Mouse (Mus musculus) kidney, adult 2 months (tissue): ENCODE measurements around the gene Lect2. TPM values are rescaled to one million over a fixed set of nuclear protein-coding genes. Genes with fewer than 3 reads are reported as not detected.

Source experiments
- DNase-seq: peaks from one replicate; pipeline ENCODE4 v3.0.0; 2021
- H3K27ac ChIP-seq: fragments of 200-500 bp; 2 replicates; pipeline ENCODE4 v1.5.1; 2012; ENCODE audit warnings: low read depth, low read length, control low read depth, inconsistent platforms; ENCODE audit not compliant: insufficient read depth
- H3K27me3 ChIP-seq: fragments of 200-500 bp; replicated peaks from 2 replicates; pipeline ENCODE4 v1.6.1; 2012; ENCODE audit warnings: mild to moderate bottlenecking, moderate library complexity, low read length, inconsistent platforms; ENCODE audit not compliant: control insufficient read depth, insufficient read depth
- H3K36me3 ChIP-seq: fragments of 200-500 bp; 2 replicates; pipeline ENCODE4 v1.6.1; 2012; ENCODE audit warnings: mild to moderate bottlenecking, moderate library complexity, low read length, inconsistent platforms; ENCODE audit not compliant: control insufficient read depth, insufficient read depth
- H3K4me1 ChIP-seq: fragments of 200-500 bp; 2 replicates; pipeline ENCODE4 v1.6.1; 2011; ENCODE audit warnings: low read length; ENCODE audit not compliant: control insufficient read depth, insufficient read depth
- H3K4me3 ChIP-seq: fragments of 200-500 bp; 2 replicates; pipeline ENCODE4 v1.5.1; 2011; ENCODE audit warnings: mild to moderate bottlenecking, low read depth, low read length, control low read depth; ENCODE audit not compliant: insufficient read depth
- CTCF ChIP-seq: fragments of 200-500 bp; conservative IDR thresholded peaks from 2 replicates; pipeline ENCODE4 v1.5.1; 2011; ENCODE audit warnings: low read depth, mild to moderate bottlenecking, control low read depth, low read length, moderate library complexity, mixed read lengths; ENCODE audit not compliant: insufficient read depth, insufficient read length
- POLR2A ChIP-seq: fragments of 200-500 bp; IDR thresholded peaks from one replicate; pipeline ENCODE4 v1.6.1; 2011; ENCODE audit warnings: low read depth, low read length, control low read depth
- WGBS: fragments of 180-500 bp; shearing (Covaris S2); methylation state at CpG from one replicate; pipeline ENCODE4 v1.1.7; 2018; 5-methylcytosine and 5-hydroxymethylcytosine counted together
- polyA plus RNA-seq: library from polyadenylated mRNA; depleted of rRNA; stranded (reverse); fragments of >200 nt; gene quantifications from 2 replicates; pipeline ENCODE4 v1.2.3, GENCODE M21; 2012

Lect2 gene
- polyA plus RNA-seq, 1 experiment = 0.19 TPM

- H3K27ac ChIP-seq = peak overlapping the region; percentile 9; the same call in 1 of the 2 replicates
- 50% methylated on average over 12 of the region's 12 CpGs for WGBS
- no peak overlapping the region for H3K4me3 ChIP-seq
- TF ChIP-seq CTCF (peak; percentile 96), POLR2A (no peak)
- 0 out of 2 replicates have a peak, but pooled peaks cover 3% of the 10 kb centered on the region for H3K4me1 ChIP-seq
- DNase-seq = peak; percentile 88
- H3K36me3 ChIP-seq = no peaks in the 10 kb centered on the region
- no peaks in the 10 kb centered on the region for H3K27me3 ChIP-seq
Measured at GRCm38 (mm10) chr13:56575701-56576321, 27.5 kb upstream of the Lect2 start.

DNA sequence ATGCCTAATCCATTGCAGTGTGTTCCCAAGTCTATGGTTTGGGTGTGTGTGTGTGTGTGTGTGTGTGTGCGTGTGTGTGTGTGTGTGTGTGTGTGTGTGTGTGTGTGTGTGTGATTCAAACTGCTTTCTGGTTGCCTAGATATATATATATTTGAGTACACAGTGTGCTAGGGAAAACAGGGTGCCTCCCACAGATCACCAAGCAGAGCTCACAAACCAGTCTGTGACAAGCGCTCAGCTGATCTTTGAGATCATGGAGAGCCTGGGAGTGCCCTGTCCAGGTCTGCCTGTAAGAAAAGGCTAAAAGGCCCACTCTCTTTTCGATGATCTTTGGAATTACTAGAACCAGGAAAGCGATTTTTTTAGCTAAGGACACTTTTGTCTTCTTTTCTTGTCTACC, 26.8 kb upstream of the Lect2 start:
- no peak for TF ChIP-seq POLR2A
- no peak for TF ChIP-seq CTCF
- DNase-seq = no peak
- Histone ChIP-seq H3K27me3 (no peaks in the 10 kb centered on the region), H3K4me1 (0 out of 2 replicates have a peak, but pooled peaks cover 3% of the 10 kb centered on the region), H3K36me3 (no peaks in the 10 kb centered on the region), H3K4me3 (no peak overlapping the region), H3K27ac (no peak overlapping the region)
- 70% methylated on average over 4 of the region's 4 CpGs for WGBS

DNA sequence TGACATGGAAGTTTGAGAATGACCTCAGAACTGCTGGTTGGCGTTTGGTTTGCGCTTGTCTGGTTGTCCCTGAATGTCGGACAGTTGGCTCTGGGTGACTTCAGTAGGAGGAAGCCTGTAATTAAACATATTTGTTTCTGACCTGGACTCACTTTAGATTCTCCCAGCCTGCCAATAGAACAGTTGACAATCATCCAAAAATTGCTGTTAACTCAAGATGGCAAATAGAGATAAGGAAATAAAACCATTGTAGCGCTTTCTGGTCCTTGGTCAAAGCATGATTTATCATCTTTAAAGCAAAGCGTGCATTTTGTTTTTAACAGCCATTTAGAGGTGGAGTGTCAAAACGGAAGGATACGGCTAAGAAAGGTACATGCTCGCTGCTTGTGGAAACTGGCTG, 23.3 kb upstream of the Lect2 start:
- 0 out of 2 replicates have a peak, but pooled peaks cover 3% of the 10 kb centered on the region for H3K4me1 ChIP-seq
- no peak for DNase-seq
- H3K27me3 ChIP-seq = no peaks in the 10 kb centered on the region
- H3K4me3 ChIP-seq = no peak overlapping the region
- H3K27ac ChIP-seq = no peak overlapping the region
- WGBS = 63% methylated on average over 8 of the region's 8 CpGs
- no peaks in the 10 kb centered on the region for H3K36me3 ChIP-seq
- TF ChIP-seq POLR2A (no peak), CTCF (no peak)

DNA sequence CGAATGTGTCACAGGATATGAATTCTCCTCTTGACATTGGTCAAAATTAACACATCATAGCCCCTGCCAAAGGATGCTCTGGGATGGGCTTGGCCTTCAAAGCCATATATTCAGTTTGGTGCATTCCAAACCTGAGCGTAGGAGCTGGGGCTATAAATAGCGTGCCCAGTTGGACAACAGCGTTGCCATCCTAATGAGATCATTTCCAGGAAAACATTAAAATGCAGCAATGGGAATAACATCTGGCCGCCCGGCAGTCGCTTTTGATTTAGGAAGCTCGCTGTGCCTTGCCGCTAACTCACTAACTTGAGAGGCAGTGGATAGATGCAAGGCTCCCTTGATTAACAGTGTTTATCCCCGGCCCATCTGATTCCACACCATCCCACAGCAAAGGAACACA, 18.0 kb upstream of the Lect2 start:
- Histone ChIP-seq H3K4me3 (no peak overlapping the region), H3K4me1 (peaks cover 3% of the 10 kb centered on the region; the same call in 1 of the 2 replicates), H3K27me3 (no peaks in the 10 kb centered on the region), H3K36me3 (no peaks in the 10 kb centered on the region), H3K27ac (no peak overlapping the region)
- TF ChIP-seq CTCF = no peak
- no peak for TF ChIP-seq POLR2A
- WGBS = 46% methylated on average over 10 of the region's 10 CpGs
- peak; percentile 14 for DNase-seq

GRCm38 (mm10) chr13:56563075-56563474, 14.8 kb upstream of the Lect2 start:
- Histone ChIP-seq H3K36me3 (no peaks in the 10 kb centered on the region), H3K27me3 (no peaks in the 10 kb centered on the region), H3K4me3 (no peak overlapping the region), H3K27ac (no peak overlapping the region), H3K4me1 (peaks cover 23% of the 10 kb centered on the region; the same call in 1 of the 2 replicates)
- WGBS = 36% methylated on average over 6 of the region's 6 CpGs
- peak; percentile 44 for DNase-seq
- no peak for TF ChIP-seq POLR2A
- peak; percentile 68 for TF ChIP-seq CTCF

GRCm38 (mm10) chr13:56561129-56561528, 12.8 kb upstream of the Lect2 start:
- DNase-seq = peak; percentile 93
- WGBS = 40% methylated on average over 8 of the region's 8 CpGs
- Histone ChIP-seq H3K27me3 (no peaks in the 10 kb centered on the region), H3K36me3 (no peaks in the 10 kb centered on the region), H3K4me1 (peaks cover 29% of the 10 kb centered on the region; the same call in 1 of the 2 replicates), H3K4me3 (no peak overlapping the region), H3K27ac (peak overlapping the region; percentile 48; the same call in 1 of the 2 replicates)
- no peak for TF ChIP-seq POLR2A

GRCm38 (mm10) chr13:56559841-56560370, 11.6 kb upstream of the Lect2 start:
- Histone ChIP-seq H3K4me1 (peaks cover 29% of the 10 kb centered on the region; the same call in 1 of the 2 replicates), H3K27me3 (no peaks in the 10 kb centered on the region), H3K27ac (peak overlapping the region; percentile 99), H3K4me3 (no peak overlapping the region), H3K36me3 (no peaks in the 10 kb centered on the region)
- peak; percentile 77 for DNase-seq
- TF ChIP-seq POLR2A (no peak), CTCF (no peak)
- 49% methylated on average over 6 of the region's 6 CpGs for WGBS
